Mouse (Mus musculus): ENCODE results near the gene 4930426L09Rik. TPM values are rescaled to one million over a fixed set of nuclear protein-coding genes. Genes with fewer than 3 reads are reported as not detected.

The 4930426L09Rik gene
- total RNA-seq, 1 experiment: 0.18 TPM

DNA sequence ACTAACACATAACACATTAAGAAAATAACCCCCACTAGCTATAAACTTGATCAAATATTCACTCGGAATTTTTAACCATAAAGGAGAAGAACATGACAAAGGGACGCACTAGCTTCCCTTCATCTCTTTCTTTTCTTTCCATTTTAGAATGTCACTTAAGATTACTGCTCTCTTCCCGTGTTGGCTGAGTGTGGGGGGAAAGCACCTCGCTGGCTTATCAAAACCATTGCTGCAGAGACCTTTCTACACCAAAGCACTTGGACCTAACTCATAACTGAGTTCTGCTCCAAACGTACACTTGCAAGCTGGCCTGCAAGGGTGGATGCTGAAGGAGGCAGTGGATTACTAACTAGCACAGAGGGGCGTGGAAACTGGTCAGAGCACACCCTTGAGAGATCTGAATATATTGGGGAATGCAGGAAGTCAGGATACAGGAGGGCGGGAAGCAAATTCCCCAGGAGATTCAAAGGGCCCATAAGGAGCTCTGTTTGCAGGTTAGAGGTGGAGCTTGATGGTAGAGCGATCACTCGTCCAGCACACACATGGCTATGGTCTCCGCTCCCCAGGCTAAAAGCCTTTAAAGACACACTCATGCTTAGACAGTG lies 20.8 kb upstream of the 4930426L09Rik start:
- DNase-seq (ENCODE audit: low read depth, low spot score): no peak
- Histone ChIP-seq H3K27ac (ENCODE audit: insufficient read depth, low read depth, low read length, poor library complexity, severe bottlenecking) (no peak overlapping the region), H3K4me1 (ENCODE audit: control insufficient read depth in 2 of 2, insufficient read depth in 2 of 2, low read length in 2 of 2, poor library complexity in 1 of 2) (peaks cover 0 to 10% of the 10 kb centered on the region in 2 experiments; a peak in 1 of 4 replicates), H3K36me3 (ENCODE audit: control insufficient read depth, insufficient read depth, low read length, poor library complexity, severe bottlenecking) (no peaks in the 10 kb centered on the region), H3K9ac (ENCODE audit: insufficient read depth, low read depth, low read length, poor library complexity, severe bottlenecking) (no peak overlapping the region), H3K4me3 (ENCODE audit: insufficient read depth in 1 of 2, low read depth in 1 of 2, low read length in 2 of 2, poor library complexity in 1 of 2, severe bottlenecking in 1 of 2) (no peak overlapping the region), H3K9me3 (ENCODE audit: control insufficient read depth, insufficient read depth, low read depth, low read length) (no peaks in the 10 kb centered on the region)
- in situ Hi-C loops (cut with MboI; ENCODE audit: low sequenced_read_pairs in 2 of 2, unreplicated experiment in 2 of 2): no loop called here
- TF ChIP-seq HCFC1 (IDR thresholded peaks at IDR 0.05; ENCODE audit: borderline replicate concordance, insufficient read depth, low read length) (no peak), MAFK (IDR thresholded peaks at IDR 0.05; ENCODE audit: insufficient read depth, low read depth, low read length) (no peak), ZNF384 (IDR thresholded peaks at IDR 0.05; ENCODE audit: low read depth, low read length) (no peak), CHD2 (IDR thresholded peaks at IDR 0.05; ENCODE audit: low read depth, low read length) (no peak), ZC3H11A (IDR thresholded peaks at IDR 0.05; ENCODE audit: borderline replicate concordance, low read depth, low read length) (no peak)

GRCm38 (mm10) chr2:18979046-18979445 lies 19.1 kb upstream of the 4930426L09Rik start:
- H3K27ac ChIP-seq (ENCODE audit: insufficient read depth, low read depth, low read length, poor library complexity, severe bottlenecking): no peak overlapping the region
- H3K9ac ChIP-seq (ENCODE audit: insufficient read depth, low read depth, low read length, poor library complexity, severe bottlenecking): no peak overlapping the region
- in situ Hi-C loops (cut with MboI; ENCODE audit: low sequenced_read_pairs in 2 of 2, unreplicated experiment in 2 of 2): no loop called here
- no peak for DNase-seq (ENCODE audit: low read depth, low spot score)
- no peaks in the 10 kb centered on the region for H3K36me3 ChIP-seq (ENCODE audit: control insufficient read depth, insufficient read depth, low read length, poor library complexity, severe bottlenecking)
- H3K4me3 ChIP-seq (ENCODE audit: insufficient read depth in 1 of 2, low read depth in 1 of 2, low read length in 2 of 2, poor library complexity in 1 of 2, severe bottlenecking in 1 of 2): no peak overlapping the region
- peaks cover 0 to 10% of the 10 kb centered on the region in 2 experiments; a peak in 1 of 4 replicates for H3K4me1 ChIP-seq (ENCODE audit: control insufficient read depth in 2 of 2, insufficient read depth in 2 of 2, low read length in 2 of 2, poor library complexity in 1 of 2)
- TF ChIP-seq CHD2 (IDR thresholded peaks at IDR 0.05; ENCODE audit: low read depth, low read length) (no peak), HCFC1 (IDR thresholded peaks at IDR 0.05; ENCODE audit: borderline replicate concordance, insufficient read depth, low read length) (no peak), ZC3H11A (IDR thresholded peaks at IDR 0.05; ENCODE audit: borderline replicate concordance, low read depth, low read length) (no peak), MAFK (IDR thresholded peaks at IDR 0.05; ENCODE audit: insufficient read depth, low read depth, low read length) (no peak), ZNF384 (IDR thresholded peaks at IDR 0.05; ENCODE audit: low read depth, low read length) (no peak)
- no peaks in the 10 kb centered on the region for H3K9me3 ChIP-seq (ENCODE audit: control insufficient read depth, insufficient read depth, low read depth, low read length)

DNA sequence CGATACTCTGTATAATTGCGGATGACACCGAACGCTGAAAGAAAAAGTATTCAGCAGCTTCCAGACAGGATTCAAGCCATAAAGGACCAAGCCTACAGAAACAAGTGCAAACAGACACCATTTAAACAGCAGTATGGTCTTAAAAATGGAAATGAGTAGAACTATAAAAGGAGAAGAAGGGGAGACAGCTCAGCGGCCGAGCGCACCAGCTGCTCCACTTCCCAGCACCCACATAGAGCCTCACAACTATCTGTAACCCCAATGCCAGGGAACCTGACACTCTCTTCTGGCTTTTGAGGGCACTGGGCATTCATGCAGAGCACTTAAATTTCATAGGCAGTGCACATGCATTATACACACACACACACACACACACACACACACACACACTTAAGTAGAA lies 18.5 kb upstream of the 4930426L09Rik start:
- Histone ChIP-seq H3K9ac (ENCODE audit: insufficient read depth, low read depth, low read length, poor library complexity, severe bottlenecking) (no peak overlapping the region), H3K4me1 (ENCODE audit: control insufficient read depth in 2 of 2, insufficient read depth in 2 of 2, low read length in 2 of 2, poor library complexity in 1 of 2) (peaks cover 0 to 10% of the 10 kb centered on the region in 2 experiments; a peak in 1 of 4 replicates), H3K27ac (ENCODE audit: insufficient read depth, low read depth, low read length, poor library complexity, severe bottlenecking) (no peak overlapping the region), H3K36me3 (ENCODE audit: control insufficient read depth, insufficient read depth, low read length, poor library complexity, severe bottlenecking) (no peaks in the 10 kb centered on the region), H3K4me3 (ENCODE audit: insufficient read depth in 1 of 2, low read depth in 1 of 2, low read length in 2 of 2, poor library complexity in 1 of 2, severe bottlenecking in 1 of 2) (no peak overlapping the region), H3K9me3 (ENCODE audit: control insufficient read depth, insufficient read depth, low read depth, low read length) (no peaks in the 10 kb centered on the region)
- in situ Hi-C loops (cut with MboI; ENCODE audit: low sequenced_read_pairs in 2 of 2, unreplicated experiment in 2 of 2): no loop called here
- no peak for DNase-seq (ENCODE audit: low read depth, low spot score)
- TF ChIP-seq HCFC1 (IDR thresholded peaks at IDR 0.05; ENCODE audit: borderline replicate concordance, insufficient read depth, low read length) (no peak), CHD2 (IDR thresholded peaks at IDR 0.05; ENCODE audit: low read depth, low read length) (no peak), ZNF384 (IDR thresholded peaks at IDR 0.05; ENCODE audit: low read depth, low read length) (no peak)

GRCm38 (mm10) chr2:18982581-18982980 lies 15.6 kb upstream of the 4930426L09Rik start:
- no peaks in the 10 kb centered on the region for H3K9me3 ChIP-seq (ENCODE audit: control insufficient read depth, insufficient read depth, low read depth, low read length)
- TF ChIP-seq HCFC1 (IDR thresholded peaks at IDR 0.05; ENCODE audit: borderline replicate concordance, insufficient read depth, low read length): no peak
- TF ChIP-seq ZNF384 (IDR thresholded peaks at IDR 0.05; ENCODE audit: low read depth, low read length): no peak
- no peak for TF ChIP-seq CHD2 (IDR thresholded peaks at IDR 0.05; ENCODE audit: low read depth, low read length)
- TF ChIP-seq MAFK (IDR thresholded peaks at IDR 0.05; ENCODE audit: insufficient read depth, low read depth, low read length): no peak
- no peak for TF ChIP-seq ZC3H11A (IDR thresholded peaks at IDR 0.05; ENCODE audit: borderline replicate concordance, low read depth, low read length)
- H3K36me3 ChIP-seq (ENCODE audit: control insufficient read depth, insufficient read depth, low read length, poor library complexity, severe bottlenecking): no peaks in the 10 kb centered on the region
- no peak for DNase-seq (ENCODE audit: low read depth, low spot score)
- H3K27ac ChIP-seq (ENCODE audit: insufficient read depth, low read depth, low read length, poor library complexity, severe bottlenecking): no peak overlapping the region
- H3K4me3 ChIP-seq (ENCODE audit: insufficient read depth in 1 of 2, low read depth in 1 of 2, low read length in 2 of 2, poor library complexity in 1 of 2, severe bottlenecking in 1 of 2): no peak overlapping the region
- H3K4me1 ChIP-seq (ENCODE audit: control insufficient read depth in 2 of 2, insufficient read depth in 2 of 2, low read length in 2 of 2, poor library complexity in 1 of 2): peaks cover 0 to 6% of the 10 kb centered on the region in 2 experiments; a peak in 1 of 4 replicates
- H3K9ac ChIP-seq (ENCODE audit: insufficient read depth, low read depth, low read length, poor library complexity, severe bottlenecking): no peak overlapping the region
- in situ Hi-C loops (cut with MboI; ENCODE audit: low sequenced_read_pairs in 2 of 2, unreplicated experiment in 2 of 2): no loop called here

Data from ES-E14 (cell line).